Mouse (Mus musculus): ENCODE measurements around the gene Olfr1277.

The Olfr1277 gene

GRCm38 (mm10) chr2:111274006-111274405, at the start of gene Olfr1277:
Gene Olfr1277 (minus strand): TSS chr2:111274106.
- no peak for DNase-seq

- DNase-seq: no peak
These were observed 39.8 kb upstream of the Olfr1277 start, which contains the start of gene Olfr1280 for GRCm38 (mm10) chr2:111313717-111314116. Gene Olfr1280 (plus strand): TSS chr2:111314017.

- DNase-seq: no peak
These were observed 26.5 kb upstream of the Olfr1277 start, which contains the start of gene Olfr1279 for GRCm38 (mm10) chr2:111300374-111300773. Gene Olfr1279 (plus strand): TSS chr2:111300635.

- DNase-seq: no peak
These were observed 24.6 kb upstream of the Olfr1277 start for GRCm38 (mm10) chr2:111298541-111298940.

GRCm38 (mm10) chr2:111289836-111290235, 15.9 kb upstream of the Olfr1277 start, which contains the start of gene Olfr1278:
Gene Olfr1278 (plus strand): TSS chr2:111290136.
- no peak for DNase-seq

- DNase-seq: no peak
These were observed 19.7 kb downstream of the Olfr1277 start, which contains the start of gene Olfr1276 for GRCm38 (mm10) chr2:111254216-111254615. Gene Olfr1276 (plus strand): TSS chr2:111254516.

- no peak for DNase-seq
These were observed 38.7 kb downstream of the Olfr1277 start, which contains the start of gene Olfr1275 for GRCm38 (mm10) chr2:111235186-111235585. Gene Olfr1275 (minus strand): TSS chr2:111235286.

- DNase-seq: no peak
These were observed 44.4 kb downstream of the Olfr1277 start, which contains the start of gene 4930430A15Rik for GRCm38 (mm10) chr2:111229502-111229901. Gene 4930430A15Rik (minus strand): TSS chr2:111229602.
